Mouse (Mus musculus): Measurements from ENCODE around the gene Hdac7.
A peak's percentile ranks its signal among the peaks of the same experiment; 100 is the strongest.

Gene Hdac7

DNA sequence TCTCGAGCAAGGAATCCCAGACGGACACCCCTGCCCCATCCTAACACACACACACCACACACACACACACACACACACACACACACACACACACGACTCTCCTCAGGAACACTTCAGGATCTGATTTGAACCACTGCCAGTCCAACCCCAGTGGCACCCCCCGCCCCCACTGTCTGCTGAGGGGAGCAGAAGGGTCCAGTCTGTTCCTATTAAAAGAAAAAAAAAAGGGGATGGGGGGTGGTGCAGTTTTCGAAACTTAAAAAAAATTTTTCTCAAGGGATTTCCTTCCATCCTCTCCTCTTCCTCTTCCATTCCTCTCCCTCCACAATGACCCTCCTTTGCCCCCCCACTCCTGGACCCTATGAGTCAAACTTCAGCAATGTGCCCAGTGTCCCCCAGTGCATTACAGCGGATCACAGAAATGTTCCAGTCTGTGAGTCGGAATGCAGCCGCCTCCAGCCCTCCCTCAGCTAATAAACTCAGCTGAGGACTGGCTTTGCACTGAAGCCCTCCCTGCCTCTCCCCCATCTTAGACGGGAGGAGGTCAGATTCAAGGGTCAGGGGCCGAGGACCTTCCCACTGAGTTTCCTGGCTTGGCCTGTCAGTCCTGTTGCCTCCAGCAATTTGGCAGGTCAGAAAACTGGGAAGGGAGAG, 12.2 kb downstream of the Hdac7 start:
- no peak for DNase-seq (ENCODE audit: low spot score in 2 of 2)

DNA sequence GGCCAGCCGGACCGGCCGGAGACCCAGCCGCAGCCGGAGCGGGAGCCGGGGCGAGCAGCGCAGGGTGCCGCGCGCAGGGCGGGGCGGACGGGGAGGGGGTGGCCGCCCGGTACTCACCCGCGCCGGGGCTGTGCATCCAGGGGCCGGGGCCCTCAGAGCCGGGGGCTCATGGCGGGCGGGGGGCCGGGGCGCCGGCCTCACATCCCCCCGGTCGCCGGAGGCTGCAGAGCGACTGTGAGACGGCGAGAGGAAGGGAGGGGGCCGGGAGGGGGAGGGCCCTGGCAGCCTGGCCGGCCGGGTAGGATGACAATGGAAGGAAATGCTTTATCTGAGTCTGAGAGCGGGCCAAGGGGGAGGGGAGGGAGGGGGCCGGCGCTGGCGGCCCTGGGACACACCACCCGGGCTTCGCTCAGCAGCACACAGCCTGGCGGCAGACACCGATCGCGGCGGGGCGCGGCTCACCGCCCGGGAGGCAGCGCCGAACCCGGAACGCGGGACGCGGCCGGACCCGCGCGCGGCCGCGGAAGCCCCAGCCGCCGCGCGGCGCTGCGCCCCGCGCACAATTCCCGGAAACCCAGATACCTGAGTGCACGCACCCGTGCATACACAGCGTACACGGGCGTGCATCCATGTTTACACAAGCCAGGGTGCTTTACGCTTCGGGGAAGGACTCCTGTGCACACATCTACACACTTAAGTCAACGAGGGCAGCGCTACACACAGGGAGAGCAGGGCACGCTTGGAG, 12.9 kb downstream of the Hdac7 start:
- no peak for DNase-seq (ENCODE audit: low spot score in 2 of 2)

DNA sequence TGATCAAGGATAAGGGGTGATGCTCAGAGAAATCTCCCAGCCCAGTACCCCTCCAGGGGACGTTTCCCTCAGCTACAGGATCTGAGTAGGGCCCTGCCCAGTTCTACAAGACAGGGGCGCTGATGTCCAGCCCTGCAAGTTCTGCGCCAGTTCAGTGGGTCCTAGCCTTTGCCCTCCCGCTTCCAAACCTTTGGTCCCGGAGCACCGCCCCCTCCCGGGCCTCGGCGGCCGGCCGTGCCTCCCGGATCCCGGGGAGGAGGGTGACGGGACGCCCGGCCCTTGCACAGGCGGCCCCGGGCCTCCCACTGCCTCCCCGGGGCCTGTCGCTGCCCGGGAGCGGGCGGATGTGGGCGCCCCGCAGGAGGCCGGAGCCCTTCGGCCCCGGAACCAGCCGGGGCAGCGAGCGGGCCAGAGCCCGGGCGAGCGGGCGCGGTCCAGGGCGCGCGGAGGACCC, 13.5 kb downstream of the Hdac7 start:
- no peak for DNase-seq (ENCODE audit: low spot score in 2 of 2)

DNA sequence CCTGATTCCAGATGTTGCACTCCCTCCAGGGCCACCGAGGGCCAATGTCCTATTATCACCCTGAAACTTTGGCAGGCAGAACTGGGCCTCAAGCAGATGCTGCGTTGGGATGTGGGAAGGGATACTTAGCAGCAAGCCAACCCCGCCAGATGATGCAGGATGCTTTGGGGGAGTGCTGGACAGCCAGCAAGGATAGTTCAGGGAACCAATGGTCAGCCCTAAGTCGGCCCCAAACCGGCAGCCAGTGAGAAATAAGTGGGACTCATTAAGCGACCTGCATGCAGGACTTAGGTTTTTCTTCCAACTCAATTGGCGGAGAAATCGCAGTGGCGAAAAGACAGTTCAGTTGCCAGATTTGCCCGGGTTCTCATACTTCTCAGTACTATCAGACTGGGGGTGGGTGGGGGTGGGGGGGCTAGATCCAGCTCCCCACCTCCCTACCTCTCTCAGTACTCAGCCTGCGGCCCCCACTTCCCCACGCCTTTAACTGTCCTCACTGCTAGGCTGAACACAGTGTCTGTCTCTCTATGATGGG, 14.0 kb downstream of the Hdac7 start:
- no peak for DNase-seq (ENCODE audit: low spot score in 2 of 2)

DNA sequence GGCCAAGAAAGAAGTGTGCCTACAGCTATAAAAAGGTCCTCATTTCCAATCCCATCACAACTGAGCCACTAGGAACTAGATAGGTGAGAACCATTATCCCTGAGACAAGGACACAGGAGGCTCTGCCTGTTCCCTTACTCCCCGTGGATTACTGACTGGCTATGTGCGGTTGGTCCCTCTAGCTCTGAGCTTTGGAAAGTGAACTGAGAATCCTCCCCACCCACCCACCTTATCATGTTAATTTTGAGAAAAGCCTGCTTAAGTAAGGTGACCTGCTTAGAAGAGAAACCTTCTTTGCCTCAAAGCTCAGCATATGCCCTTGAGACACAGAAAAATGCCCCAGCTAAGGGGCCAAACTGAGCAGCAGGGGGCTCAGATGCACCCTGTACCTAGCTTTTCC, 14.9 kb downstream of the Hdac7 start:
- DNase-seq (ENCODE audit: low spot score in 2 of 2): no peak

DNA sequence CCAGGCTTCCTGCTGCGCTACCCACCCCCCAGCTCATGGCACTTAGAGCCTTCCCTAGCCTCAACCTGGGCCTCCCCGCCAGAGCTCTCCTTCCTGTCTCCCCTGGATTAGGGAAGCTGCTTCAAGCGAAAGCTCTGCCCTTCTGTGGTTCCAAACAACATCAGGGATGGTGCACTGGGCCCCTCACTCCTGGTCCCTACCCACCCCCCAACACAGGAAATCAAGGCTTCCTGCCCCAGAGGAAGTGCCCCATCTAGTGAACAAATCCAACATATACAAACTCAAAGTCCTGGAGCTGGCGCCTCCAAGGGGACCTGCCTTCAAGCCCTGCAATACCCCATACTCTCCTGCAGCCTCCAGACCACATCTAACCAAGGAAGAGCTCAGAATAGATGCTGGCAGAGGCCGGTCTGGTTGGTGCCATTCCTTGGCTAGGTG, 15.4 kb downstream of the Hdac7 start:
- DNase-seq (ENCODE audit: low spot score in 2 of 2): no peak

DNA sequence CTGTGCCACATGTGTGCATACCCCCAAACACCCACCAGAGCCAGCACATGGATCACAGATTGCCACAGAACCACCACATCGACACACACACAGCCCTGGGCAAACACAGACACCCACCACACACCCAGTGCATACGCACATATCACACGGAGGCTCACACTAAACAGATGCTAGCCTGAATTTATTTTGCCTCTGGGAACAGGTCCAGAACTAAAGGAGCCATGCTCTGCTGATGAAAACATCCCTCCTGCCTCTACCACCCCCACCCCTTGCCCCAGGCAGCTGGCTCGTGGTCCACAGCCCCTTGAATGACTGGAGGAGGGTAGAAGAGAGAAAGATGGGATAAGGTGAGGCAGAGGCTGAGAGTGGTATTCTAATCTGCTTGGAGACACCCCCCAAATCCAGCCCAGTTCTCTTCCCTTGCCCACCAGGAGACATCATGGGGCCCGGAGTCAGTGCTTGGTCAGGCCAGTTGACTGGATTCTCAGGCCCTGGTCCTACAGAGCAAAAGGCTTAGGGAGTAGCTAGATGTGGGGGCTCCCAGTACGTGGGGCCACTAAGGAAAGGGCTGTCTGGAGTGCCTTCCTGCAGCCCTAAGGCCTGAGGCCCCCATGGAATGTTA, 16.0 kb downstream of the Hdac7 start:
- DNase-seq (ENCODE audit: low spot score in 2 of 2): no peak

DNA sequence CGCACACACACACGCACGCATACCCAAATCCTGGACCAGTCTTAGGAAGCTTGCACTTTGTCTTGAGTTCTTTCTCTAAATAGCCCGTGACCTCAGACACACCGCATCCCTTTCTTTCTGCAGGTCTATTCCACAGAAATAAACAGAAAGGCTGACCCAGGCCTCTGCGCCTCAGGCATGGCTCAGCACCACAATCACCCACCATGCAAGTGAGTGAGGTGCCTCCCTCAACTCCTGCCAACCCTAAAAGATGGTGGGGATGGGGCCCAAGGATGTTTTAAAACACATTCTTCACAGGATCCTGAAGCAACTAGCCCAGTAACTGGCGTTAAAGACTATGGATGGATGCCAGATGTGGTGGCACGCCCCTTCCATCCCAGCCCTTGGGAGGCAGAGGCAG, 16.9 kb downstream of the Hdac7 start:
- no peak for DNase-seq (ENCODE audit: low spot score in 2 of 2)

DNA sequence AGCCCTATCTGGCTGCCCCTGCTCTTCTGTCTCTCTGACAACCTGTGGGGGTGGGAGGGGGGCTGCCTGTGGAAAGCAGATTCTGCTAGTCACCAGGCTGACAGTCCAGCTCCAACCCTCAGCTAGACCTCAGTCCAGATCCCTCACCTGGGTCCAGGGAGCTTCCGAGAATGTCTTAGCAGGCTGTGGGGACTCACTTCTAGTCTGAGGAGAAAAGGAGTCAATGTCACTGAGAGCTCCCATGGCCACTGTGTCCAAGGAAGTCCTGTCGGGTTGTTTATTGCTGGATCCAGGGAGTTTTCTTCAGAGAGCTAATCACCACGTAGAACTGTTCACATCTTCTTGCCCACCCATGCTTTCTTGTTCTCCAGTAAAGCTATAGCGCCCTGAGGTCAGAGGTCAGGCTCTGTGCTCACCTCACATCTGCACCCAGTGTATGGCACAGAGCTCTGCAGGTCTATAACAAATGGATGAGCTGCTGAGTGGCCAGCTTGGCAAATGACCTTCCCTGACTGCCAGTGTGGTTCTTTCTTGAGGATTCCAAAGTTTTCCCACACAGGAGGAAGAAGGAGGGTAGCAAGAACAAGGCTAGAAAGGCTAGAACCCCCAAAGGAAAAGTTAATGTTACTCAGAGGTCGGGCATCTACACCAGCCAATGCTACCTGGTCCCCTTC, 17.6 kb downstream of the Hdac7 start:
- DNase-seq (ENCODE audit: low spot score in 2 of 2): no peak

DNA sequence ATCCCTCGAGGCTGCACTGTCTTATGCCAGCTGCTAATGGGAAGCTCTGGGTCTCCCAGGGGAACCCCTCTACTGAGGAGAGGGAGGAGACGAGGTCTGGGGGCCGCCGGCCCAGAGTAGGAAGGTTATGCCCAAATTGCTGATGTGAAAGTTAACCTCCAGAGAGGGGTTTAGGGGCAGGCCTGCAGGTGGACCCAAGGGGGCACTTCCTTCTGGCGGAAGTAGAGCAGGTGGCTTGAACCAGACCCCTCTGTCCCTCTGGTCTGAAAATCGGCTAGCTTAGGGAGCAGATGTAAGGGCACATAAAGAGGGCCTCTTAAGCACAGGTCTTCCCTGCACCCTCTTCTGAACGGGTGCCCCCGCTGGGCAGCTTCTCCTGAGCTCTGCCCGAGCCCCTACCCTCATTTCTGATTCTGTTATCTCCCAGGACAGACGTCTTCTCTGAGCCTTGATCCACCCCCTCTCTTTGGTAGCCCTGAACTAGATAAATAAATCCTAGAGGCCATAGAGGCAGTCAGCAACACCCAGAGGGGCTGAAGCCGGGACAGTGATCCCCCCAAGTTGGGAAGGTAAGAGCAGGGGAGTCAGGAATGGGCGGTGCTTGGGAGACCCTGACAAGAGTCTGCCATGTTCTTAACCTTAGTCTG, 18.2 kb downstream of the Hdac7 start:
- no peak for DNase-seq (ENCODE audit: low spot score in 2 of 2)

DNA sequence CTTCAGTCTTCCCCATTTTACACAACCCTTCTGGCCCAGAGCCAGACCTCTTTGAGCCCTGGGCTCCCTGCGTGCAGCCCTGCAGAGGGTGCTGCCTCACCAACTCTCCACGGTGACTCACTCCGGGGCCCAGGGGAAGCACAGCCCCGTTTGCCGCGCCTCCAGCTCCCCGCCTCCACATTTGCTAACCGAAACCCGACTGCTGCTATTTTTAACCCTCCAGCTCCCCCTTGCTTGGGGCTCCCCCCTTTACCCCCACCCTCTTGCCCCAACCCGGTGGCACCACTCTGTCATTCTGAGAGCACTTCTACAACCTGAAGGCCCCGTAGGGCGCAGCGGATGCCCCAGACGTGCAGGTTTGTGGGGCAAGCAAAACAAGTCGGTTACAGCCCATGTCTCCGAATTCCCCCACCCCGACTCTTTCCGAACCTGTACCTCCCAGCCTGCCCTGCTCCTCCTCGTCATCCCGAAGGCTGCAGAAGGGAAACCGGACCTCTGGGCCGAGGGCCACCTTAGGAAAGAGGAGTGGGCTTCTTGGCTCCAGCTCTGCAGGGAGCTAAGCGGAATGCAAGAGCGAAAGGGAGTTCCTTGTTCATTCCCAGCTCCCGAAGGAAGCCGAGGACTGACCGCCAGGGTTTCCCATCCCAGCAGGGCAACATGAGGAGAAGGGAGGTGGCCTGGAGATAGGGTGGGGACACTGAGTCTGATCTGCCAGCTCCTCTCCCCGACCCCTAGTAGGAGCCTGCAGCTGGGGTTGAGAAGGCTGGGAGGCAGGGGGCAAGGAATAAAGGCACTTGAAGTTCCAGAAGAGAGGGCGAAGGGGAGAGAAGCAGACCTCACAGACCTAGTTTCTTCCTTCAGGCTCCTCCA, 19.0 kb downstream of the Hdac7 start:
- DNase-seq (ENCODE audit: low spot score in 2 of 2): peak; percentile 93 to 96

DNA sequence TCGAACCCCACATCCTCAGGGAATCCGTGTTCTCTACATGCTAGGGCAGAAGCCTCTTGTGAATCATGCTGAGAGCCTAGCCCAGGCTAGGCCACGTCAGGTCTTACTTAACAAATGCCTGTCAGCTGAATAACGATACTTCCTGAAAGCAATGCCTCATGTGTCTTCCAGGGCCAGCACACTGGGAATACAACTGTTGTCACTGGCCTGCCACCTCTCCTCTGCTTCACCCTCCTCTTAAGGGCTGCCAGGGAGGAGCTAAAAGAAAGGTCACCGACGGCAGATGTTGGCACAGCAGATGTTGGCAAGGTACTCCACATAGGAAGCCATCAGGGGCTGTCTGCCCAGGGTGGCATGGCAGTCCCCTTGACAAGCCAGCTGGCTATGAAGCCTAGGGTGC, 20.3 kb downstream of the Hdac7 start:
- DNase-seq (ENCODE audit: low spot score in 2 of 2): no peak

DNA sequence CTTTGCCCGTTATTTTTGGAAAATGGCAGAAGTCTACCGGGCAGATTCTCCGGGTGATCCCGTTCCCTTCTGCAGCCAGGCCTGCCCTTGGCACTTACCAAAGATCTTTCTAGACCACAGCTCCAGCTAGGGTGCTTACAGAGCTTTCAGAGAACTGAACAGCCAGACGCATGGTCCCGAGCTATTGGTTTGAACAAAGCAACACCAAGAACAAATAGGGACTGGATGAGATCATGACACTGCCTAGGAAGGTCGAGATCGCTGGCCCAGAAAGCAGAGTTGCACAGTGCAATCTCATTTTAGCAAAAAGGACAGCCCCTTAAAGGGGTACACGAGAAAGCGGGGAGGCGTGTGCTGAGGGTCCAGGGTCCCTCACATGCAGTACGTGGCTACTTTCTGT, 20.8 kb downstream of the Hdac7 start:
- DNase-seq (ENCODE audit: low spot score in 2 of 2): no peak

DNA sequence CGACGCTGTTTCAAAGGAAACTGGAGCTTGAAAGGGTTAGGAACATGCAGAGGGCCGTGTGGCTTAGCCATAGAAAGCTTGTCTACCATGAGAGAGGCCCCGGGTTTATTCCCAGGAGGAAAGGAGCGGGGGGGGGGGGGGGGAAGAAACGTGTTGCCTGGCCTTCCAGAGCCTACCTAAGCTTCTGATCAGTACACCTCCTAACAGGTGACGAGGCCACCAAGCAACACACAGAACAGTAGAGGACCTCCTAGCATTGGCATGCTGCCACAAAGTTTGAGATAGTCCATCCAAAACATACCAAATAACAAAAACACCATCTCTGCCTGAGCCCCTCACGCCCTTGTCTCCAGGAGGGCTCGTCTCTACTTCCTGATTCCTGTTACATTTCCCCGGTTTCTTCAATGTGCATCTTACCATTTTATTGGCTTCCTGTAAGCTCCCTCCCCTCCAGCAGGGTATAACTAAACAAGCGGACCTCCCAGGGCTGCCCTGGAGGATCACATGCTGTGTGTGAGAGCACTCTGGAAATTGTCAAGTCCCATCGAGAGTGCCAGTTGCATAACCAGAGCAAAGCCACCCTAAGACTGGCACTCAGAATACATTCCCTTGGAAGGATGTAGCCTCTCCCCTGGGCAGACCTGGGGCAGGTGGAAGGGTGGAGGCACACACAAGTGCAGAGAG, 21.6 kb downstream of the Hdac7 start:
- DNase-seq (ENCODE audit: low spot score in 2 of 2): no peak

DNA sequence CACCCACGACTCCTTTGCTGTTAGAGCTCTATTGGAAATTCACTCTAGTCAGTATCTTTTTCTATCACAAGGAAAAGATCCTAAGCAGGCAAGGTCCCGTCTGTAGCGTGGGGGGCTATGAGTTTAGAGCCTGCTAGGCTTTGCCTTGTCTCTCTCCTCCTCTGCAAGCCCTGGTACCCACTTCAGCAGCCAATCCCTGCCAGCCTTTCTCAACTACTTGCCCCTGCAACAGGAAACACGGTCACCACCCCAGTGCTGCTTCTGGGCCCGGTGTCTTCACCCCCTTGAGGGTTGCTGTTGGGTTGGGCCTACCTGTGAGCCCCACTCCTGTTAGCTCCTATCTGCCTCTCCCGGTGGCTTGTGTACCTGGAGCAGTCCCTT, 22.3 kb downstream of the Hdac7 start:
- peak in 1 of 2 experiments; percentile 55 for DNase-seq (ENCODE audit: low spot score in 2 of 2)

DNA sequence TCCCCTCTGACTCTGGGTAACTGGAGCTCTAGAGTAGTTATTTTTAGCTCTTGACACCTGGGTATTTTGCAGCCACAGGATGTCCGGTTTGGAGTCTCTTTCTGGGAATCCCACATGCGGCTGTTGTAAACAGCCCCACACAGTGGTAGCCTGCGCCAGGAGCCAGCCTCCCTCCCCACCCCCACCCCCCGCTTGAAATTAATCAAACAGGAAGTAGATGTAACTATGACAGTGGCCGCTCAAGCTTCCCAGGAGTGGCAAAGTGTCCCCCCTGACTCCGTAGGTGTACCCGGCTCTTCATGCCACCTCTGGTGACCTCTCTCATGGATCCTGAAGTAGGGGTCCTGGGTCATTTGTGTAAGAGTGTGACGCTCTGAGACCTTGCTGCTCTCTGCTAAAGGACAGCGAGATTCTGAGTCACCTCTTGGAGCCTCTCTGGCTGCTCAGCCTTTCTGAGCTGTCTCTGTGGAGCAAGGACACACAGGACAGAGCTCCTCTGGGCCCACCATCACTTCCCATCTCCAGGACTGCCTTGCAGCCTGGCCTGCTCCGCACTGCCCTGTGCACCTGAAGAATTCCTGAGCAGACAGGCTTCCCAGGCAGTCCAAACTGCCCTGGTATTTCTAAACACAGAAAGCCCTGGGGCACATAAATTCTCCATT, 22.9 kb downstream of the Hdac7 start:
- DNase-seq (ENCODE audit: low spot score in 2 of 2): peak; percentile 62 to 74

DNA sequence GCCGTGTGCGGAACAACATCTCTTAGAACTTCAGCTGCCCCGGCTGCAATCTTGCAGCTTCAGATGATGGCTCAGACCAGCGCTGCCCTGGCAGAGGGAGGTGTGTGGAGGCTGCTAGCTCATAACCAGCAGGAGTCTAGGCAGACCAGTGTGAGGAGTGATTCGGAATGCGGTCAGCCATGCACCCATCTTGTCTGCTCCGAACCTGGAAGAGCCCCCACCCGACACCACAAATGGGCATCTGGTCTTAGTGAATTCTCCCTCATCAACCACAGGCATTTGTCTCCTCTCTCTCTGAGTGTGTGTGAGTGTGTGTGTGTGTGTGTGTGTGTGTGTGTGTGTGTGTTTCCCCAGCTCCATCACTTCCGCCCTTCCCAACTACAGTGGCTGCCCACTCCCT, 24.4 kb downstream of the Hdac7 start:
- DNase-seq (ENCODE audit: low spot score in 2 of 2): no peak

DNA sequence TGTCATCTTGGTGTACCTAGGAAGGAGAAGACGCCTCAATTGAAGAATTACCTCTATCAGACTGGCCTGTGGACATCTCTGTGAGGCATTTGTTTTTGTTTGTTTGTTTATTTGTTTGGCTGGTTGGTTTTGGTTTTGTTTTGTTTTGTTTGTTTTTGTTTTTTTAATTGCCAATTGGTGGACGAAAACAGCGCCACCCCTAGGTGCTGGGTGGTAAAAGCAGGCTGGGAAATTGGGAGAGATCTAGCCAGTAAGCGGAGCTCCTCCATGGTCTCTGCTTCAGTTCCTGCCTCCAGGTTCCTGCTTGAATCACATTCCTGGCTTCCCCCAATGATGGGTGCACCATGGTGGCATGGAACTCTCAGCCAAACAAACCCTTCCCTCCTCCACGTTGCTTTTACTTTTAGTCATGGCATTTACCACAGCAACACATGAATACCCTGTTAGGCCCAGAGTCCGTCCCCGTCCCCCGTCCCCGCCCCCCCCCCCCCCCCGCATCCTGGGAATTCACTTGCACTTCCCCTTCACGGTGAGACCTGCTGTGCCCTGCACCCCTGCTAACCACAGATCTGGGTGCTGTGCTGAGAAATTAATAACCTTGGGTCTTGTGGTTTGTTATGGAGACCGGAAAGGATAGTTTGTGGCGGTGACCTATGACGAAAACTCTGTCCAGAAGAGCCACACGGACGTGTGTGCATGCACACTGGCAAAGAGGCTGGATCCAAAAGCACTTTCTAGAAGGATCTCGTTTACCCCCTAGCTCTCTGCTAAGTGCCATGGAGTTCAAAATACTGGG, 27.9 kb downstream of the Hdac7 start:
- DNase-seq (ENCODE audit: low spot score in 2 of 2): peak in 1 of 2 experiments; percentile 52

DNA sequence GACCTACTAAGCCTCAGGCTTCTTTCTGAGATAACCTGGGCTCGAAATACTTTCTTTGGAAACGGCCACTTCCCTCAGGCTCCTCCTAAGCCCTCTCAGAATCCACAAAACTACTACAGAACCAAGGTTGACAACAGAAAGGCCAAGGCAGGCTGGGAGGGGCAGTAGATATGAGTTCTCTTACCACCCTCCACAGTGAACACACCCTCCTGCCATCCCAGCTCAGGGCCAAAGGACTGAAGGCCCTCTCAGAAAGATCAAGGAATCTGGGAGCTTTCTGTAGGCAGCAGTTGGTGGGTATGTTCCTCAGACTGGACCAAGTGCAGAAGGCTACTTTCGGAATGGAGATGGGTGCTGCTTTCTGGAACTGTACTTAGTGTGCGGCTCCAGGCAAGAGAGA, 29.0 kb downstream of the Hdac7 start:
- DNase-seq (ENCODE audit: low spot score in 2 of 2): no peak
